Mouse (Mus musculus): Measurements from ENCODE around the gene Yju2. TPM values are rescaled to one million over a fixed set of nuclear protein-coding genes. Genes with fewer than 3 reads are reported as not detected.

Gene Yju2
- polyA plus RNA-seq, 1 experiment from 2014 or later, result 26.0 TPM

DNA sequence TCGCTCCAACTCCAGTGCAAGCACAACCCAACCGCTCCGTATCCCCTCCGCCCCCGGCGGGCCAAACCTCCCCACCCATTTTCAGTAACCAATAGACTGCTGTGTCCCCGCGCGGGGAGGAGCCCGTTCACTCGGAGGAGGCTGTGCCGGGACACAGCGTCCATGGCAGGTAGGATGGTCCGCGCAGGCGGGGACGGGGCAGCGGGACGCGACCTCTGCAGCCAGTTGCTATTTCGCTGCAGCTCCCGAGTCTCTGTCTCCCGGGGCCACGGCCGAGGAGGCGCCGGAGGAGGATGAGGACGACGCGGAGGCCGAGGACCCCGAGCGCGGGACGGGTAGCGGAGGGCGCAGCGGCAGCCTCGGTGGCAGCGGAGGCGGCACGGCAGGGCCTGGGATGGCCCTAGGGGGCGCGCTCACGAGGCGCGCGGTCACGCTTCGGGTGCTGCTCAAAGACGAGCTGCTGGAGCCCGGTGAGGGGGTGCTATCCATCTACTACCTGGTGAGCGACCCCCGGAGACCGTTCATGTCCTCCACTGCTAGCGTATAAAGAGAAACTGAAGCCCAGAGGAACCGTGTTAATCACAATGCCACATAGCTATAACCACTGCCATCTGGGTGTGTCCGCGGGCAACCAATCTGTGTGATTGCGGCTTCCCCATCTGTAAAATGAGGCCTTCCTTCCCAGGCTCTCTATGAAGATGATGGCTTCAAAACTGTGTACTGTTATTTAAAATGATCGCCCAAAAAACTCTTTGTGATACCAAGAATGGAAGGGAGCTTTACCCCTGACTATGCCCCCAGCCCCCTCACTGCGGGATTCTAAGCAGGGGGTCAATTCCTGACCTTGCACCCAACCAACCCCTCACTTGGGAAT, 50.4 kb downstream of the Yju2 start:
- Histone ChIP-seq H3K9me3 (replicated peaks) (no peaks in the 10 kb centered on the region), H3K4me1 (peaks cover 31% of the 10 kb centered on the region), H3K9ac (peak overlapping the region; percentile 66), H3K36me3 (peaks cover 29% of the 10 kb centered on the region), H3K27me3 (no peaks in the 10 kb centered on the region), H3K4me2 (replicated peaks) (peak overlapping the region; percentile 99), H3K4me3 (replicated peaks) (peak overlapping the region; percentile 67), H3K27ac (replicated peaks) (peak overlapping the region; percentile 90)
- WGBS, result under 1% methylated on average over 61 of the region's 62 CpGs
- peak; percentile 89 for ATAC-seq (ENCODE audit: insufficient number of reproducible peaks, low FRiP score, low TSS enrichment, low read depth)

DNA sequence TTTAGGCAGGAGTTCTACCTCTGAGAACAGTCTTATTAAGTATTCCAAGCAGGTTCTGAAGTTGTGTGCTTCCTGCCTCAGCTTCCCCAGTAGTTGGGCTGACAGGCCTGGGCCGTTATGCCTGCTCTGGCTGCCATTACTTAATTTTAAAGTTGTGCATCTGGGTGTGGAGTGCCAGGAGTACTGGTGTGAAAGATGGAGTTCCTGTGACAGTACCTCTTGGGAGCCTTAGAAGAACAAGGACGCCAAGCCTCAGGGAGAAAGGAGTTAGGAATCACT, 51.0 kb downstream of the Yju2 start:
- H3K4me1 ChIP-seq, result peaks cover 31% of the 10 kb centered on the region
- no peaks in the 10 kb centered on the region for H3K9me3 ChIP-seq (replicated peaks)
- H3K36me3 ChIP-seq, result peaks cover 32% of the 10 kb centered on the region
- peak overlapping the region; percentile 99 for H3K4me2 ChIP-seq (replicated peaks)
- 0 out of 2 replicates have a peak overlapping the region, but pooled peaks have one; percentile 90 for H3K27ac ChIP-seq (replicated peaks)
- WGBS, result 33% methylated on average over 2 of the region's 2 CpGs
- peak overlapping the region; percentile 66 for H3K9ac ChIP-seq
- ATAC-seq (ENCODE audit: insufficient number of reproducible peaks, low FRiP score, low TSS enrichment, low read depth), result no peak
- H3K4me3 ChIP-seq (replicated peaks), result peak overlapping the region; percentile 67
- H3K27me3 ChIP-seq, result no peaks in the 10 kb centered on the region

DNA sequence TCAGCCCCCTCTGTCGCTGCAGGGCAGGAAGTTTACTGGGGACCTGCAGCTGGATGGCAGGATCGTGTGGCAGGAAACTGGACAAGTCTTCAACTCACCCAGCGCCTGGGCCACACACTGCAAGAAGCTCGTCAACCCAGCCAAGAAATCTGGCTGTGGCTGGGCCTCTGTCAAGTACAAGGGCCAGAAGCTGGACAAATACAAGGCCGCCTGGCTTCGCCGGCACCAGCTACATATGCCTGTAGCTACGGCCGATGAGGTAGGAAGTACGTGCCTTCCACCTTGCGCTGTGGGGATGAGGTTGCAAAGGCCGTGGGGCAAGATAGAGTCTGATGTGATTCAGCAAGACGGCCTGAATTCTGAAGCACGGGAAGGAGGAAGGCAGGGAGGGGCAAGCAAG, 51.4 kb downstream of the Yju2 start:
- Histone ChIP-seq H3K4me3 (replicated peaks) (peak overlapping the region; percentile 67), H3K9me3 (replicated peaks) (no peaks in the 10 kb centered on the region), H3K36me3 (peaks cover 36% of the 10 kb centered on the region), H3K27me3 (no peaks in the 10 kb centered on the region), H3K4me2 (replicated peaks) (peak overlapping the region; percentile 99), H3K9ac (peak overlapping the region; percentile 66), H3K4me1 (peaks cover 31% of the 10 kb centered on the region), H3K27ac (replicated peaks) (peak overlapping the region; percentile 90; the same call in 1 of the 2 replicates)
- 67% methylated on average over 14 of the region's 14 CpGs for WGBS
- no peak for ATAC-seq (ENCODE audit: insufficient number of reproducible peaks, low FRiP score, low TSS enrichment, low read depth)

DNA sequence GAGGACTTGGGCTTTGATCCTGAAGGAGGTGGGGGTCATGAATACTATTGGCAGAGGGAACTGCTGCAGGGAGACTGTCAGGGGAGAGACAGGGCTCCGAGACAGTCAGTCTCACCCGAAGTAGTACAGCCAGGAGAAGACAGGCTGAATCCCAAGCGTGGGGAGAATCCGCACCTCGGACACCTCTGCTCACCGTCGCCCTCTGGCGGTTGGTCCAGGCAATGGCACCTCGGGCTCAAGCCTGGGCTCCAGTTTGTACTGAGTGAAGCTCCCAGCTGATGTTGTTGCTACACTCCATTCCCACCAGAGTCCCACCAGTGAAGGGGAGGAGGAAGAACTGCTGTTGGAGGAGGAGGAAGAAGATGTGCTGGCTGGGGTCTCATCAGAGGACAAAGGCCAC, 51.8 kb downstream of the Yju2 start:
- WGBS, result 4% methylated on average over 9 of the region's 9 CpGs
- ATAC-seq (ENCODE audit: insufficient number of reproducible peaks, low FRiP score, low TSS enrichment, low read depth), result no peak
- H3K27me3 ChIP-seq, result no peaks in the 10 kb centered on the region
- H3K27ac ChIP-seq (replicated peaks), result no peak overlapping the region
- peak overlapping the region; percentile 99 for H3K4me2 ChIP-seq (replicated peaks)
- H3K9ac ChIP-seq, result 0 out of 2 replicates have a peak overlapping the region, but pooled peaks have one; percentile 66
- H3K9me3 ChIP-seq (replicated peaks), result no peaks in the 10 kb centered on the region
- peaks cover 31% of the 10 kb centered on the region for H3K4me1 ChIP-seq
- H3K4me3 ChIP-seq (replicated peaks), result peak overlapping the region; percentile 67
- peaks cover 40% of the 10 kb centered on the region for H3K36me3 ChIP-seq

DNA sequence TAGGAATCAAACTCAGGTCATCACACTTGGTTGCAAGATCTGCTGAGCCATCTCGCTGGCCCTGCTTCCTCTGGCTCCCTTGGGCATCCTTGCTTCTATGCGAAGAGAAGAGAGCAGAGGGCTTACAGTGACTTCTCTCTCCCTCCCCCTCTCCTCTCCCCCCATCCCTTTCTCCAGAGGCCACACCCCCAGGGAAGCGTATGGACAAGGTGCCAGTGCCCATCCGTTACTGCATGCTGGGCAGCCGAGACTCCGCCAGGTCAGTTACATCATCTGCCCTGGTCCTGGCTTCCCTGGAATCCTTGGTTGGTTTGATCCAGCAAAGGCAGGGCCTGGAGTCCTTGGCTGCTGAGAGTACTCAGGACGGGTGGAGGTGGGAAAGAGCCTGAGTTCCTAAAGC, 52.5 kb downstream of the Yju2 start:
- 0 out of 2 replicates have a peak overlapping the region, but pooled peaks have one; percentile 7 for H3K27ac ChIP-seq (replicated peaks)
- H3K4me2 ChIP-seq (replicated peaks), result no peak overlapping the region
- H3K9me3 ChIP-seq (replicated peaks), result no peaks in the 10 kb centered on the region
- 85% methylated on average over 7 of the region's 7 CpGs for WGBS
- ATAC-seq (ENCODE audit: insufficient number of reproducible peaks, low FRiP score, low TSS enrichment, low read depth), result no peak
- no peak overlapping the region for H3K9ac ChIP-seq
- H3K27me3 ChIP-seq, result no peaks in the 10 kb centered on the region
- H3K36me3 ChIP-seq, result peaks cover 47% of the 10 kb centered on the region
- H3K4me3 ChIP-seq (replicated peaks), result no peak overlapping the region
- peaks cover 31% of the 10 kb centered on the region for H3K4me1 ChIP-seq

DNA sequence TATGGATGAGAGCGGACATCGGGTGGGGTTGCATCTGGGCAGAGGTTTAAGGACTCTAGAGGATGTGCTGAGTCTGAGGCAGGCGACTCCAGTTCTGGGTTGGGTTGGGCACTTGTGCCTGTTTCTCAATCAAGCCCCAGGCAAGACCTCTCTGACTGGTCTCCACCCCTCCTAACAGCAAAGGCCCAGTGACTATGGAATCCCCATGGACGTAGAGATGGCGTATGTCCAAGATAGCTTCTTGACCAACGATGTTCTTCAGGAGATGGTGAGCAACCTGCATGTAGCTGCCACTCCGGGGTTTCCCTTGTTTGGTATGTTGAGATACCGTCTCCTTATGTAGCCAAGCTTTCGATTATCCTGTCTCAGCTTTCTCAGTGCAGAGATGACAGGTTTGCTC, 56.4 kb downstream of the Yju2 start:
- Histone ChIP-seq H3K27ac (replicated peaks) (no peak overlapping the region), H3K9ac (no peak overlapping the region), H3K9me3 (replicated peaks) (no peaks in the 10 kb centered on the region), H3K27me3 (no peaks in the 10 kb centered on the region), H3K4me1 (peaks cover 11% of the 10 kb centered on the region), H3K4me2 (replicated peaks) (no peak overlapping the region), H3K4me3 (replicated peaks) (no peak overlapping the region), H3K36me3 (peaks cover 86% of the 10 kb centered on the region)
- no peak for ATAC-seq (ENCODE audit: insufficient number of reproducible peaks, low FRiP score, low TSS enrichment, low read depth)
- WGBS, result 89% methylated on average over 9 of the region's 9 CpGs

DNA sequence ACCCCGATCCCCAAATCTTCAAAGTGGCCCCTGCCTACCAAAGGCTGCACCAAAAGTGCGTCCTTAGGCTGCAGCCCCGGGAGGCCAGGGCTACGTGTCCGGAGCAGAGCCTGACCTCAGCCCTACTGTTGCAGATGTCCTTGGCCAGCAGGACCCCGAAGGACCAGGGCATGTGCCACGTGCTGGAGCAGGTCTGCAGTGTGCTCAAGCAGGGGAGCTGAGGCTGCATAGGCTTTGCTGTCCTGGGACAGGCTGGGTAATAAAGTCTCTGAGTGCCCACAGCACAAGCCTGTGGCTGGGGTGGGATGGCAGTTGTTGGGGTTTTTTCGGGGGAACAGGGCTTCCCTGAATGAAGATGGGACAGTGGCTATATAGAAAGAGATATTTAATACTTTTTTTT, 57.5 kb downstream of the Yju2 start:
- peaks cover 85% of the 10 kb centered on the region for H3K36me3 ChIP-seq
- H3K4me3 ChIP-seq (replicated peaks), result no peak overlapping the region
- H3K27ac ChIP-seq (replicated peaks), result no peak overlapping the region; the same call in 1 of the 2 replicates
- H3K4me2 ChIP-seq (replicated peaks), result no peak overlapping the region
- no peak for ATAC-seq (ENCODE audit: insufficient number of reproducible peaks, low FRiP score, low TSS enrichment, low read depth)
- peaks cover 2% of the 10 kb centered on the region; the same call in 1 of the 2 replicates for H3K4me1 ChIP-seq
- H3K9me3 ChIP-seq (replicated peaks), result no peaks in the 10 kb centered on the region
- 80% methylated on average over 8 of the region's 8 CpGs for WGBS
- no peak overlapping the region for H3K9ac ChIP-seq
- no peaks in the 10 kb centered on the region for H3K27me3 ChIP-seq

DNA sequence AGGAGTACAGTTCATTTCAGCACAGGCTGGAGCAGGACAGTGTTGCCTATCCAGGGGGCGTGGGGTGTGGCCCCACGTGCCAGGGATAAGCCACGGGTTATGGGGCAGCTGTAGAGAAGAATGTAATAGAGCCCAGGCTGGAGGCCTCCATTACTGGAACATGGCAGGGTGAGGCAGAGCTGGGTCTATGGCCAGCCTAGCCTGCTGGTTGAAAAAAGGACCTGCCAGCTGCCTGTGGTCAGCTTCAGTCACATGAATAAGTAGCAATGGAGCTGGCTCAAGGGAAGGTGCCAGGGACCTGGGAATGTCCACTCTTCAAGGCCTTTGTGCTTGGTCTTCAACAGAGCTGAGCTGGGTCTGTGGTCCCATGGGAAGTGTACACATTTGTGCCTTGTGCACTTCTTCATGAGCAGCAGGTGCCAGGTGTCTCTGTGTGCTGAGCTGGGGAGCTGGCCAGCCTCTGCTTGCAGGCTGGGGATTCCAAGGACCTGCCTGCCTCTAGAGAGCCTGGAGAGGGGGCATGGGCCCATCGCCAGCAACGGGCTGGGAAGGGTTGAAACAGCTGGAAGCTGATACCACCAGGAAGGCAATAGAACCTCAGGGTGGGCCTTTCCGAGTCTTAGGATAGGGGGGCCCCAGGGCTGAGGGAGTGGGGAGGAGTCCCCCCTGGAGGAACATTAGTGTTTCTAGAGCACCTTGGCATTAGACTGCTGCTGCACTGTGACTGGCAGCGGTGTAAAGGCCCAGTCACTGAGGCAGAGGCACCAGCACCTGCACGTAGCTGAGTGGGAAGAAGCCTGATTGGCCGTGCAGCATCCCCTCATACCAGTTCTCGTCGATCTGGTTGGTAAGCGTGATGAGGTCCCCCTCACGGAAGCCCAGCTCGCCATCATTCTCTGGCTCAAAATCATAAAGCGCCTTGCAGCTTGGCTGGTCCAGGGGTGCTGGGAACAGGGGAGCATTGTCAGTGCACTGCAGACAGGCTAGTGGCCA, 58.2 kb downstream of the Yju2 start:
- Histone ChIP-seq H3K4me3 (replicated peaks) (no peak overlapping the region), H3K27me3 (no peaks in the 10 kb centered on the region), H3K4me2 (replicated peaks) (no peak overlapping the region), H3K9me3 (replicated peaks) (no peaks in the 10 kb centered on the region), H3K36me3 (peaks cover 78% of the 10 kb centered on the region), H3K27ac (replicated peaks) (no peak overlapping the region; the same call in 1 of the 2 replicates), H3K4me1 (no peaks in the 10 kb centered on the region; the same call in 1 of the 2 replicates), H3K9ac (no peak overlapping the region)
- no peak for ATAC-seq (ENCODE audit: insufficient number of reproducible peaks, low FRiP score, low TSS enrichment, low read depth)
- 70% methylated on average over 15 of the region's 15 CpGs for WGBS

DNA sequence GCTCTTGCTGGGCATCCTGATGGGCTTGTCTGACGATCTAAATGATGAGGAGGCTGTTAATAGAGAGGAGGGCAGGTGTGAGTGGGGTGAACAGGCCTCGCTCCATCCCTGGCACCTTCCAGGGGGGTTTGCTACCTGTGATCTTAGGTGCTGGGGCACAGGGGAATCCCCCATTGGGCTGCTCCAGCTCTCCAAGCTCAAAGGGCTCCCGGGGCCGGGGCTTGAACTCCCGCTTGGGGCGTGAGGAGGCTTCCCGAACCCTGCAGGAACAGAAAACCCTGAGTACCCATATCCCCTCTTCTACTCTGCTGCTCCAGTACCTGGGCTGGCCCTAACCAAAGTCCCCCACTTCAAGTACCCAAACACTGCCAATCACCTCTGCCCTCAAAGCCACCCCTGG, 58.9 kb downstream of the Yju2 start:
- Histone ChIP-seq H3K4me1 (peaks cover 5% of the 10 kb centered on the region), H3K9me3 (replicated peaks) (no peaks in the 10 kb centered on the region), H3K9ac (no peak overlapping the region), H3K36me3 (peaks cover 78% of the 10 kb centered on the region), H3K4me2 (replicated peaks) (no peak overlapping the region), H3K27ac (replicated peaks) (no peak overlapping the region), H3K27me3 (no peaks in the 10 kb centered on the region), H3K4me3 (replicated peaks) (no peak overlapping the region)
- 90% methylated on average over 7 of the region's 7 CpGs for WGBS
- ATAC-seq (ENCODE audit: insufficient number of reproducible peaks, low FRiP score, low TSS enrichment, low read depth), result no peak
